Mouse (Mus musculus): Measurements from ENCODE around the gene Zfp367. TPM values are rescaled to one million over a fixed set of nuclear protein-coding genes. Genes with fewer than 3 reads are reported as not detected.

The Zfp367 gene
- polyA plus RNA-seq (2015; fragmentation: Nextera tagmentation; extraction: Ambion mirVana), result 25.2 and 25.6 TPM in 2 replicates

DNA sequence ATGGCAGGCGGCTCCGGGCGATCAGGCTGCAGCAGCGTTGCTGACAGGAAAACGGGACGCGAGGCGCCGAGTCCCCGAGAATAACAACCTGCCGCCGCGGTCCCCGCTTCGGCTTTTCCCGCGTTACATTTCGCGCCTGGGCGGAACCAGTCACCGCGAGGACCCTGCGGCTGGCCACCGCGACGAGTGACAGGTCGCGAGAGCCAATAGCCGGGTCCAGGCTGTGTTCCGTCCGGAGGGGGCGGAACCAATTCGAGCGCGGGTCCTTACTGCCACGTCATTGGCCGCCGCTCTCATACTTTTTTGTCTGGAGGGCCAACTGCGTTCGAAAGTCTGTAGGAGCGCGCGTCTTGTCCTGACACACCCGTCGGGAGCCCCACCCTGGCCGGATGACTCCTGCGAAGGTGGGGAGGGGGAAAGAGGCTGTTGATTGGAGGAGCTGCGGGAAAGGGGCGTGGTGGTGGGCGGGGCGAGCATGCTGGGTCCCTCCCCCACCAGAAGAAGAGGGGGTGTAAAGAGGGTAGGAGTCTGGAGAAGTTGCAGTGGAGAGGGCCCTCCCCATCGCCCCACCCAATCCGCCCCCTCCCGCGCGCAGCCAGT lies at the start of gene Zfp367:
Gene Zfp367, minus strand, starts transcription at position 120 of the 600 bp plus-strand sequence.
- peak; percentile 94 for ATAC-seq (replicated peaks; ENCODE audit: insufficient number of reproducible peaks, insufficient read depth, low FRiP score, low read depth)
- peak within 1 kb of the TSS; percentile 91 for H3K9ac ChIP-seq
- H3K36me3 ChIP-seq, result no peaks in the 10 kb centered on the region
- H3K4me2 ChIP-seq, result peak within 1 kb of the TSS; percentile 99
- peak within 1 kb of the TSS; percentile 98 for H3K4me3 ChIP-seq
- H3K27ac ChIP-seq, result peak within 1 kb of the TSS; percentile 95
- no peaks in the 10 kb centered on the region for H3K27me3 ChIP-seq
- no peaks in the 10 kb centered on the region for H3K9me3 ChIP-seq (replicated peaks)
- peaks cover 30% of the 10 kb centered on the region for H3K4me1 ChIP-seq (replicated peaks)
- WGBS, result under 1% methylated on average over 56 of the region's 56 CpGs

DNA sequence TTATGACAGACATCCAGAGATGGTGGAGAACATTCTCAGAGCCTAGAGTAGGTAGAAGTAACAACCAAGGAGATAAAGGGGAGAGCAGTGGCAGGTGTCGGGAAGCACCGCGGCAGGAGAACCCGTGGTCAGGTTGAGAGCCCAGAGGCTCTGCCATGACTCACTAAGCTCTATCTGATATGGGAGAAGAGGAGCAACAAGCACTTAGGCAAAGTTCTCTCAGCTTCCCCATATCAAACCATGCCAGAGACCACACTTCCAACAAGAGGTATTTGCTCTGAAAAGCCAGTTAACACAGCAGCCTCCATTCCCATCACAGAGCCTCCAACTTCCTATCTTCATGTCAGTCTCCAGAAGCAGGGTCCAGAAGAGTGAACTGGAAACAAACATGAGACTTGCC lies 47.9 kb upstream of the Zfp367 start:
- H3K4me1 ChIP-seq (replicated peaks), result no peaks in the 10 kb centered on the region
- no peaks in the 10 kb centered on the region for H3K9me3 ChIP-seq (replicated peaks)
- H3K9ac ChIP-seq, result no peak overlapping the region
- 0 out of 2 replicates have a peak, but pooled peaks cover 4% of the 10 kb centered on the region for H3K36me3 ChIP-seq
- no peak for ATAC-seq (replicated peaks; ENCODE audit: insufficient number of reproducible peaks, insufficient read depth, low FRiP score, low read depth)
- WGBS, result 73% methylated on average over 4 of the region's 4 CpGs
- H3K27me3 ChIP-seq, result no peaks in the 10 kb centered on the region
- no peak overlapping the region for H3K27ac ChIP-seq
- H3K4me3 ChIP-seq, result no peak overlapping the region
- no peak overlapping the region for H3K4me2 ChIP-seq

DNA sequence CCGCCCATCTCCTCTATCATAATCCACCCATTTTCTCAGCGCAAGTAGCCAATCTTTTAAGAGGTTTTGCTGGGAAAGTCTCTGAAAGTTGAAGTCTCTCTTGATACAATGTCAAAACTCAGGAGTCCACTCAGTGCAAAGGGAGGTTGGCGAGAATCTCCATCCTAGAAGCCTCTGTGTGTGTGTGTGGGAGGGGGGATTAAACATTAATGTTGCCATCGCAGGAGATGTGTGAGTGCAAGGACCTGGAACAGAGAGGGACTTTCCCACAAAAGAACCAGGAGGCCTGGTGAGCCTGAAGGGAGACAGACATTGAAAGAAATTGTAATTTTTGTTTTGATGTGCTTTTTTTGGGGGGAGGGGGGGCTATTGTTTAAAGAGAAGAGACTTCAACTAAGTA lies 45.3 kb upstream of the Zfp367 start:
- no peaks in the 10 kb centered on the region for H3K4me1 ChIP-seq (replicated peaks)
- WGBS, result 85% methylated on average over 4 of the region's 4 CpGs

DNA sequence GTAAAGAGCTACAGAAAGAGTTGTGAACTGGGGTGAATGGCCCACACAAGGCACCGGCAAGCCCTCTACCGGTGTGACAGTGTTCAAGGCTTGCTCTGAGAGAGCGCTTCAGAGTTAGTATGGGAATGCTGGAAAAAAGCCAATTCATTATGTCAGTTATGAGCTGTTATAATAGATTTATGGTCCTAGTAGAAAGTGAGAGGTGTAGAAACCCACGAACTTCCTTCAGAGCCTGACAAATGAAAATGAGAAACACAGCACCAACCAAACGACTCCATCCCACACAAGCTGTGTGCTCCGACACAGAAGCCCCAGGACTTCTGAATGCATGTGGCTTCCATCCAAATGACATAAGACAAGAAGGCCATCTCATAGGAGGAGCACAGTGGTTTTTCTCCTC lies 44.9 kb upstream of the Zfp367 start:
- ATAC-seq (replicated peaks; ENCODE audit: insufficient number of reproducible peaks, insufficient read depth, low FRiP score, low read depth), result no peak
- Histone ChIP-seq H3K4me1 (replicated peaks) (no peaks in the 10 kb centered on the region), H3K36me3 (0 out of 2 replicates have a peak, but pooled peaks cover 8% of the 10 kb centered on the region), H3K4me2 (no peak overlapping the region), H3K27me3 (no peaks in the 10 kb centered on the region), H3K9me3 (replicated peaks) (no peaks in the 10 kb centered on the region), H3K27ac (no peak overlapping the region), H3K4me3 (no peak overlapping the region), H3K9ac (no peak overlapping the region)
- WGBS, result 78% methylated on average over 6 of the region's 6 CpGs

More for the DNA sequence above, 45.3 kb upstream of the Zfp367 start:
- Histone ChIP-seq H3K27ac (no peak overlapping the region), H3K27me3 (no peaks in the 10 kb centered on the region), H3K4me2 (no peak overlapping the region), H3K9ac (no peak overlapping the region), H3K4me3 (no peak overlapping the region), H3K36me3 (0 out of 2 replicates have a peak, but pooled peaks cover 8% of the 10 kb centered on the region), H3K9me3 (replicated peaks) (no peaks in the 10 kb centered on the region)
- no peak for ATAC-seq (replicated peaks; ENCODE audit: insufficient number of reproducible peaks, insufficient read depth, low FRiP score, low read depth)

DNA sequence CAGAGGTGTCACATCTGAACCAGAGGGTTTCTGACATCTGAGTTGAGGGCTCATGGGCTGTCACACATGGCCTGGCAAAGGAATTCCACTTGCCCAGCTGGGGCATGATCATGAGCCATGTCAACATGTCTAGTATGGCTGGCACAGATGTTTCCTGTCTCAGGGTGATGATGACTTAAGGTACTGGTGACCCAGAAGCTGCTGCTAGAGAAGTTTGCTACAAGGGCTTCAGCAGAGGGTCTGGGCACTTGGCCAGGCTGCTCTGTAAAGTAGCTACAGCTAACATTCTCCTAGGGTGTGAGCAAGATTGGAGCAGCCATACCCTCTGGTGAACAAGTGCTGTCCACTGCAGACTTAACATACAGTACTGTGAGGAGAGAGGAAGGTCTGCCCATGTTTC lies 34.1 kb upstream of the Zfp367 start:
- ATAC-seq (replicated peaks; ENCODE audit: insufficient number of reproducible peaks, insufficient read depth, low FRiP score, low read depth), result peak; percentile 80; the same call in 1 of the 2 replicates
- Histone ChIP-seq H3K27ac (peak overlapping the region; percentile 75), H3K4me3 (no peak overlapping the region), H3K27me3 (no peaks in the 10 kb centered on the region), H3K4me1 (replicated peaks) (peaks cover 20% of the 10 kb centered on the region), H3K36me3 (peaks cover 29% of the 10 kb centered on the region), H3K9ac (no peak overlapping the region), H3K9me3 (replicated peaks) (no peaks in the 10 kb centered on the region), H3K4me2 (no peak overlapping the region)

DNA sequence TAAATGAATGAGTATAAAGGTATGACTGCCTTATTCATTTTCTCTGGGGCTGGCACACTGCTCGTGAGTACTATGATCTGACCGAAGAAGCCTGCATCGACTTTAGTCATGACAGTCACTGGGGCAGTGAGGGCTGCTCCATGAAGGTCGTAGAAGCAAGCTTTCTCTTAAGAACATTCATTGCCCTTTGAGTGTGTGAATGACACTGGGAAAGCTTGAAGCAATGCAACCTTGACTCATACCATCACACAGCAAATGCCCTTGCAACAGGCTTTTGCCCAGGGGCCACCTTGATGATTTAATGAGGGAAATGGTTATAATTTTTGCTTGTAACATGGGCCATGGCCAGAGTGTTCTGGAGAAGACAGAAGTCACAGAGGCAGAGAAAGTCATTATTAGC lies 33.5 kb upstream of the Zfp367 start:
- H3K27ac ChIP-seq, result peak overlapping the region; percentile 75
- 88% methylated on average over 4 of the region's 4 CpGs for WGBS
- no peaks in the 10 kb centered on the region for H3K27me3 ChIP-seq
- no peak overlapping the region for H3K9ac ChIP-seq
- H3K4me2 ChIP-seq, result no peak overlapping the region
- H3K4me3 ChIP-seq, result no peak overlapping the region
- ATAC-seq (replicated peaks; ENCODE audit: insufficient number of reproducible peaks, insufficient read depth, low FRiP score, low read depth), result no peak
- H3K4me1 ChIP-seq (replicated peaks), result peaks cover 20% of the 10 kb centered on the region
- no peaks in the 10 kb centered on the region for H3K9me3 ChIP-seq (replicated peaks)
- peaks cover 33% of the 10 kb centered on the region for H3K36me3 ChIP-seq

DNA sequence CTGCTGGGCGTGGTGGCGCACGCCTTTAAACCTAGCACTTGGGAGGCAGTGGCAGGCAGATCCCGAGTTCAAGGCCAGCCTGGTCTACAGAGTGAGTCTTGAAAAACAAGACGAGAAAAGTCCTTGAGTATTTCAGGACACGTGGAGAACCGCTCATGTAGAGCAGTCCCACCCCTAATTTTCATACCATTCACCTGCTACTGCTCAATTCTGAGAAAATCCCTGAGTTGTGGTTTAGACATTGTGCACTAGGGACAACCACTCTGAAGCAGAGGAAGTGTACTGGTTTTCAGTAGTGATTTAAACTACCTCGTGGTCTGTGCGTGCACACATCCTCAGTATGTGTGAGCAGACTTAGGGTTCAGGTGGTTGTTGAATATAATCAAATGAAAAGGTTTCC lies 32.6 kb upstream of the Zfp367 start:
- Histone ChIP-seq H3K4me1 (replicated peaks) (peaks cover 20% of the 10 kb centered on the region), H3K4me2 (no peak overlapping the region), H3K9ac (no peak overlapping the region), H3K9me3 (replicated peaks) (no peaks in the 10 kb centered on the region), H3K36me3 (peaks cover 39% of the 10 kb centered on the region), H3K27ac (no peak overlapping the region), H3K4me3 (no peak overlapping the region), H3K27me3 (no peaks in the 10 kb centered on the region)
- no peak for ATAC-seq (replicated peaks; ENCODE audit: insufficient number of reproducible peaks, insufficient read depth, low FRiP score, low read depth)
- WGBS, result 88% methylated on average over 9 of the region's 9 CpGs

DNA sequence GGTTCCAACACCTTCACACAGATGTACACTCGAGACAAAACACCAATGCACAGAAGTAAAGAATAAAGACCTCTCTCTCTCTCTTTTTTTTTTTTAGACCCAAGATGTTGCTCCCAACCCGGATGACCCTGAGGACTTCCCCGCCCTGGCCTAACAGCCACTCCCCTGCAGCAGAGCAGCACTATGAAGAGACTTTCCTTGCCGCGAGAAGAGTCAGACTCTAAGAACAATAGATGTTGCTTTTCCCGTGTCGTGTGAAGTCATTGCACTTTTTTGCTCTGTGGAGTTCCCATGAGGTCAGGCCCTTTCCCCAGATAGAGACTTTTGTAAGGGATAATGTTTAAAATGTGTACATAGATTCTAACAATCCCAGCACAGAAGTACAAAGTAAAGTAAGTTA lies 32.2 kb upstream of the Zfp367 start:
- WGBS, result 68% methylated on average over 7 of the region's 7 CpGs
- no peak overlapping the region for H3K4me3 ChIP-seq
- no peak overlapping the region for H3K9ac ChIP-seq
- no peak overlapping the region for H3K4me2 ChIP-seq
- H3K27me3 ChIP-seq, result no peaks in the 10 kb centered on the region
- no peak for ATAC-seq (replicated peaks; ENCODE audit: insufficient number of reproducible peaks, insufficient read depth, low FRiP score, low read depth)
- no peak overlapping the region for H3K27ac ChIP-seq
- peaks cover 39% of the 10 kb centered on the region for H3K36me3 ChIP-seq
- no peaks in the 10 kb centered on the region for H3K9me3 ChIP-seq (replicated peaks)
- H3K4me1 ChIP-seq (replicated peaks), result peaks cover 20% of the 10 kb centered on the region

DNA sequence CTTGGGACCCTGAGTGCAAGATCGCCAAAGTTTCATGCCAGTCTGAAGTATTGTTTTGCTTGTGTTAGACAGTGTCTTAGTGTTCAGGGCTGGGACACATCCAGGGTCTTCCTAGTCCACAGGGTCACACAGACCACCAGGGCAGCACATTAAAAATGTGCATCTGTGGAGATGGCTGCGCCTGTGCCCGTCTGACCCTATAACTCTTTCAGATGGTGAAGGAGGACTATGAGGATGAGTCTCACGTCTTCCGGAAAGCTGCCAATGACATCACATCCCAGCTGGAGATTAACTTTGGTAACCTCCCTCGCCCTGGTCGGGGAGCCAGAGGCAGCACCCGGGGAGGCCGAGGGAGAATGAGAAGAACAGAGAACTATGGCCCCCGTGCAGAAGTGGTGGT lies 31.4 kb upstream of the Zfp367 start:
- H3K27me3 ChIP-seq, result no peaks in the 10 kb centered on the region
- ATAC-seq (replicated peaks; ENCODE audit: insufficient number of reproducible peaks, insufficient read depth, low FRiP score, low read depth), result no peak
- H3K27ac ChIP-seq, result no peak overlapping the region
- peaks cover 39% of the 10 kb centered on the region for H3K36me3 ChIP-seq
- no peak overlapping the region for H3K4me3 ChIP-seq
- peaks cover 20% of the 10 kb centered on the region for H3K4me1 ChIP-seq (replicated peaks)
- no peak overlapping the region for H3K4me2 ChIP-seq
- H3K9ac ChIP-seq, result no peak overlapping the region
- H3K9me3 ChIP-seq (replicated peaks), result no peaks in the 10 kb centered on the region
- WGBS, result 75% methylated on average over 10 of the region's 10 CpGs

DNA sequence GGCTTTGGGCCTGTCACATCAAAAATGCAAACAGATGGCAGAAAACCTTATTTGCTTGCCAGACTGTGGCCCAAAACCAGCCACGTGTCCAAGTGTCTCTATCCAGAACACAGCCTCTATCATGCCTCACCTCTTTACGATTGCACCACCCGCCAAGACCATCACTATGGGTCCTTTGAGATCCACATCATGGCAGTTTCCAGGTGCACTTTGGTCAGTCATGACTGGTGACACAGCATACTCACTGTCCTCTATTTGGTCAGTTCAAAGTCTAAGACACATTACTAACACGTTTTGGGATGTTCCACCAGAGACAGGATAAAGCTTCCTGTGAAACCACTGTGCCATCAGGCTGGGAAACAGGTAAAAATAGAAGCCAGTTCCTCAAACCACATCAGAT lies 30.6 kb upstream of the Zfp367 start:
- peaks cover 39% of the 10 kb centered on the region for H3K36me3 ChIP-seq
- ATAC-seq (replicated peaks; ENCODE audit: insufficient number of reproducible peaks, insufficient read depth, low FRiP score, low read depth), result no peak

DNA sequence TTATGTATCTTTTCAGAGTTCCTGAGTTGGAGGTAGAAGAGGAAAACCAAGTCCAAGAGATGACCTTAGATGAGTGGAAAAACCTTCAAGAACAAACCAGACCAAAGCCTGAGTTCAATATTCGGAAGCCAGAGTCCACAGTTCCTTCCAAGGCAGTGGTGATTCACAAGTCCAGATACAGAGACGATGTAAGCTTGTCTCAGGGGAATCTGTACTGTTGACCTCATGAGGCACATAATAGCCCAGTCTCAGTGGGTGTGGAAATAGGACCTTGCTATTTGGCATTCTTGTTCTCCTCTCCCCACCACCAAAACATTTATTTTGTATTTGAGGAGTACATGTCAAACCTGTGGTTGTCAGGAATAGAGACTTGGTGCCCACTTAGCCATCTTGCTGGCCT lies 29.1 kb upstream of the Zfp367 start:
- H3K9ac ChIP-seq, result no peak overlapping the region
- no peak overlapping the region for H3K27ac ChIP-seq
- WGBS, result 68% methylated on average over 2 of the region's 2 CpGs
- ATAC-seq (replicated peaks; ENCODE audit: insufficient number of reproducible peaks, insufficient read depth, low FRiP score, low read depth), result no peak
- peaks cover 49% of the 10 kb centered on the region for H3K36me3 ChIP-seq
- H3K4me2 ChIP-seq, result no peak overlapping the region
- H3K4me1 ChIP-seq (replicated peaks), result peaks cover 6% of the 10 kb centered on the region; the same call in 1 of the 2 replicates
- H3K9me3 ChIP-seq (replicated peaks), result no peaks in the 10 kb centered on the region
- no peaks in the 10 kb centered on the region for H3K27me3 ChIP-seq
- H3K4me3 ChIP-seq, result no peak overlapping the region

More for the DNA sequence above, 30.6 kb upstream of the Zfp367 start:
- Histone ChIP-seq H3K9ac (no peak overlapping the region), H3K4me2 (no peak overlapping the region), H3K27me3 (no peaks in the 10 kb centered on the region), H3K9me3 (replicated peaks) (no peaks in the 10 kb centered on the region), H3K4me1 (replicated peaks) (peaks cover 15% of the 10 kb centered on the region), H3K27ac (no peak overlapping the region), H3K4me3 (no peak overlapping the region)
- 79% methylated on average over 4 of the region's 4 CpGs for WGBS

DNA sequence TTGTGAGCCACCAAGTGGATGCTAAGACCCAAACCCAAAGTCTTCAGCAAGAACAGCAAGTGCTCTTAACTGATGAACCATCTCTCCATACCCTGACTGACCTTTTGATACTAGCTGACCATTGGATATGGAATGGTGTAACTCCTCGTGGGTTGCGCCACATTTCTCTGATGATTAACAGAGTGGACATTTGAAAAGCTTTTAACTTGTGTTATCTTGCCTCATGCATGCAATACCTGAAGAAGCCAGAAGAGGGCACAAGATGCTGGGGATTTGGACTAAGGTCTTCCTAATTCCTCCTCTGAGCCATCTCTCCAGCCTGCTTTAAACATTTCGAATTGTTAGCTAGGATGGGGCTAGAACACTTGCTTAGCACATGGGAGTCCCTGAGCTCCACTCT lies 27.9 kb upstream of the Zfp367 start:
- 80% methylated on average over 3 of the region's 3 CpGs for WGBS
- peaks cover 60% of the 10 kb centered on the region for H3K36me3 ChIP-seq
- ATAC-seq (replicated peaks; ENCODE audit: insufficient number of reproducible peaks, insufficient read depth, low FRiP score, low read depth), result no peak

More for the DNA sequence above, 27.9 kb upstream of the Zfp367 start:
- Histone ChIP-seq H3K4me3 (no peak overlapping the region), H3K4me1 (replicated peaks) (no peaks in the 10 kb centered on the region; the same call in 1 of the 2 replicates), H3K4me2 (no peak overlapping the region), H3K9me3 (replicated peaks) (no peaks in the 10 kb centered on the region), H3K27ac (no peak overlapping the region), H3K27me3 (no peaks in the 10 kb centered on the region), H3K9ac (no peak overlapping the region)
